Mouse (Mus musculus) kidney, adult 18-20 months (tissue): ENCODE measurements around the gene Nomo1.

Experiments used
- DNase-seq: peaks from one replicate; pipeline ENCODE4 v3.0.0; 2021

Nomo1 gene

GRCm38 (mm10) chr7:46103771-46104170, 70.3 kb downstream of the Nomo1 start:
- no peak for DNase-seq

GRCm38 (mm10) chr7:46104256-46104915, 70.9 kb downstream of the Nomo1 start:
- DNase-seq = no peak

GRCm38 (mm10) chr7:46105484-46105883, 72.0 kb downstream of the Nomo1 start:
- DNase-seq = no peak

- no peak for DNase-seq
Observed at GRCm38 (mm10) chr7:46110079-46110478, 76.6 kb downstream of the Nomo1 start.

GRCm38 (mm10) chr7:46111212-46111817, 77.8 kb downstream of the Nomo1 start:
- DNase-seq = no peak

GRCm38 (mm10) chr7:46111938-46112337, 78.4 kb downstream of the Nomo1 start:
- DNase-seq = no peak

- no peak for DNase-seq
Observed at GRCm38 (mm10) chr7:46113435-46113834, 79.9 kb downstream of the Nomo1 start.

- no peak for DNase-seq
Observed at GRCm38 (mm10) chr7:46116118-46116581, 82.7 kb downstream of the Nomo1 start.

- DNase-seq = no peak
Observed at GRCm38 (mm10) chr7:46117035-46117434, 83.5 kb downstream of the Nomo1 start.

- DNase-seq = no peak
Observed at GRCm38 (mm10) chr7:46122964-46123363, 89.5 kb downstream of the Nomo1 start.

GRCm38 (mm10) chr7:46124460-46124859, 91.0 kb downstream of the Nomo1 start:
- no peak for DNase-seq

- DNase-seq = no peak
Observed at GRCm38 (mm10) chr7:46125340-46125739, 91.8 kb downstream of the Nomo1 start.

- DNase-seq = no peak
Observed at GRCm38 (mm10) chr7:46128196-46128595, 94.7 kb downstream of the Nomo1 start.

GRCm38 (mm10) chr7:46129463-46130179, 96.1 kb downstream of the Nomo1 start:
- no peak for DNase-seq

- DNase-seq = no peak
Observed at GRCm38 (mm10) chr7:46130723-46131122, 97.2 kb downstream of the Nomo1 start.

GRCm38 (mm10) chr7:46131266-46131665, 97.8 kb downstream of the Nomo1 start:
- DNase-seq = no peak

- no peak for DNase-seq
Observed at GRCm38 (mm10) chr7:46131806-46132205, 98.3 kb downstream of the Nomo1 start.

- DNase-seq = no peak
Observed at GRCm38 (mm10) chr7:46132229-46132628, 98.7 kb downstream of the Nomo1 start.
